Mouse (Mus musculus) G1E (cell line): ENCODE data around the gene Osbpl10. TPM values are rescaled to one million over a fixed set of nuclear protein-coding genes. Genes with fewer than 3 reads are reported as not detected.

Experiments
- ATAC-seq: 2 replicates; pipeline ENCODE4 v1.8.0; 2016; ENCODE audit warnings: mild to moderate bottlenecking; ENCODE audit not compliant: insufficient number of reproducible peaks, poor library complexity, low FRiP score, severe bottlenecking; ENCODE audit errors: extremely low read depth
- DNase-seq: peaks from one replicate; pipeline ENCODE4 v3.0.0; 2012; ENCODE audit warnings: low spot score
- H3K27me3 ChIP-seq: 2 replicates; pipeline ENCODE4 v1.6.1; 2012; ENCODE audit warnings: mild to moderate bottlenecking, low read length, inconsistent platforms; ENCODE audit not compliant: insufficient read depth
- H3K36me3 ChIP-seq: replicated peaks from 2 replicates; pipeline ENCODE3; 2012; ENCODE audit warnings: mild to moderate bottlenecking, inconsistent platforms
- H3K4me1 ChIP-seq: 2 replicates; pipeline ENCODE4 v1.6.1; 2012; ENCODE audit warnings: low read depth, low read length, inconsistent platforms, mixed read lengths; ENCODE audit not compliant: insufficient read depth
- H3K4me3 ChIP-seq: 2 replicates; pipeline ENCODE4 v1.5.1; 2012; ENCODE audit warnings: low read depth, mild to moderate bottlenecking, inconsistent platforms, low read length, moderate library complexity, mixed read lengths
- H3K9me3 ChIP-seq: replicated peaks from 2 replicates; pipeline ENCODE4 v1.6.1; 2012; ENCODE audit warnings: inconsistent platforms
- CTCF ChIP-seq: IDR thresholded peaks from 2 replicates; pipeline ENCODE4 v1.5.1; 2012; ENCODE audit warnings: low read depth, low read length, inconsistent platforms, mixed read lengths
- GATA1 ChIP-seq: IDR thresholded peaks from 2 replicates; pipeline ENCODE4 v1.6.1; 2012; ENCODE audit warnings: borderline replicate concordance, low read length, inconsistent platforms, mixed read lengths
- GATA2 ChIP-seq: IDR thresholded peaks from 2 replicates; pipeline ENCODE4 v1.6.1; 2012; ENCODE audit warnings: low read depth, low read length, inconsistent platforms, borderline replicate concordance
- POLR2AphosphoS5 ChIP-seq: IDR thresholded peaks from 2 replicates; pipeline ENCODE4 v1.6.1; 2012; ENCODE audit warnings: low read depth, low read length, inconsistent platforms; ENCODE audit not compliant: insufficient replicate concordance
- TAL1 ChIP-seq: conservative IDR thresholded peaks from 2 replicates; pipeline ENCODE4 v1.6.1; 2012; ENCODE audit warnings: low read depth, low read length, inconsistent platforms, mixed read lengths
- polyA plus RNA-seq: library from polyadenylated mRNA; stranded (reverse); fragments of >175 nt; gene quantifications from 2 replicates; pipeline ENCODE4 v1.2.3, GENCODE M21; 2012
- total RNA-seq, 2 experiments: library from RNA; stranded (forward) in 1 of 2; stranded (reverse) in 1 of 2; fragments of 200-1000 nt in 1 of 2; fragments of >200 nt in 1 of 2; fragmentation: Nextera tagmentation in 1 of 2; gene quantifications; 2 replicates each; pipeline ENCODE4 v1.2.3; 2014 to 2017

The Osbpl10 gene
- total and polyA plus RNA-seq, 3 experiments: 0.05 TPM; not detected in 2

GRCm38 (mm10) chr9:115053779-115054178 lies 75.4 kb downstream of the Osbpl10 start:
- H3K4me3 ChIP-seq: no peak overlapping the region
- no peak for ATAC-seq
- H3K9me3 ChIP-seq: peaks cover 74% of the 10 kb centered on the region
- no peaks in the 10 kb centered on the region for H3K27me3 ChIP-seq
- no peak for DNase-seq
- TF ChIP-seq CTCF (no peak), TAL1 (no peak), GATA1 (no peak), POLR2AphosphoS5 (no peak), GATA2 (no peak)
- no peaks in the 10 kb centered on the region for H3K36me3 ChIP-seq
- H3K4me1 ChIP-seq: no peaks in the 10 kb centered on the region

- no peak for DNase-seq
- no peaks in the 10 kb centered on the region for H3K4me1 ChIP-seq
- TF ChIP-seq CTCF (no peak), TAL1 (no peak), POLR2AphosphoS5 (no peak), GATA1 (no peak), GATA2 (no peak)
- no peak for ATAC-seq
- no peak overlapping the region for H3K4me3 ChIP-seq
- H3K9me3 ChIP-seq: peaks cover 77% of the 10 kb centered on the region
- H3K27me3 ChIP-seq: no peaks in the 10 kb centered on the region
- no peaks in the 10 kb centered on the region for H3K36me3 ChIP-seq
These were observed 76.9 kb downstream of the Osbpl10 start for GRCm38 (mm10) chr9:115055041-115055830.

- ATAC-seq (no peak), DNase-seq (no peak)
- Histone ChIP-seq H3K9me3 (peaks cover 75% of the 10 kb centered on the region), H3K4me3 (no peak overlapping the region), H3K36me3 (no peaks in the 10 kb centered on the region), H3K4me1 (no peaks in the 10 kb centered on the region), H3K27me3 (no peaks in the 10 kb centered on the region)
- TF ChIP-seq TAL1 (no peak), GATA1 (no peak), GATA2 (no peak), POLR2AphosphoS5 (no peak), CTCF (no peak)
These were observed 80.4 kb downstream of the Osbpl10 start for GRCm38 (mm10) chr9:115058806-115059205.

DNA sequence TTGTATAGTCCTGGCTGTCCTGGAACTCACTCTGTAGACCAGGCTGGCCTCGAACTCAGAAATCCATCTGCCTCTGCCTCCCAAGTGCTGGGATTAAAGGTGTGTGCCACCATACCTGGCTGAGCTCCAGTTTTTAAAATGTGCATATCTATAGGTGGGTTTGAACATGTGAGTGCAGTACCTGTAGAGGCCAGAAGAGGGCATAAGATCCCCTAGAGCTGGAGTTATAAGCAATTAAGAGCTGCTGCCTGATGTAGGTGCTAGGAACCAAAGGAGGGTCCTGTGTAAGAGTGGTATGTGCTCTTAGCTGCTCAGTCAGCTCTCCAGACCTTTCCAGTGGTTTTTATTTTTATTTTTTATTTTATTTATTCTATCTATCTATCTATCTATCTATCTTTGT lies 86.5 kb downstream of the Osbpl10 start:
- no peak for ATAC-seq
- no peak for TF ChIP-seq CTCF
- H3K27me3 ChIP-seq: no peaks in the 10 kb centered on the region; the same call in 1 of the 2 replicates
- no peak overlapping the region for H3K4me3 ChIP-seq
- peaks cover 74% of the 10 kb centered on the region for H3K9me3 ChIP-seq
- no peaks in the 10 kb centered on the region for H3K4me1 ChIP-seq
- no peaks in the 10 kb centered on the region for H3K36me3 ChIP-seq
- no peak for DNase-seq

DNA sequence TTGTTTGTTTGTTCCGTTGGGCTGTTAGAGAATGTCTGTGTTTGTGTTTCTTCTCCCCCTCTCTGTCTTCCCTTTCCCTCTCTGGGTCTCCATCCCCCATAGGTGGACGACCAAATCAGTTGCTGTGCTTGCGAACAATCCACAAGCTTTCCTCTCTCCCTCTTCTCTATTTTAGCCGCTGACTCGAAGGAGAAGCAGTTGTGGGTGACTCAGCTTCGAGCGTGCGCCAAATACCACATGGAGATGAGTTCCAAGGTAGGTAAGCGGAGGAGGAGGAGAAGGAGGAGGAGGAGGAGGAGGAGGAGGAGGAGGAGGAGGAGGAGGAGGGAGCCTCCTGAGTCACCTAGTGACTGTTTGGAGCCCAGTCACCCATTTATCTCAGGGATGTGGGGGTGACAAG lies 88.7 kb downstream of the Osbpl10 start:
- DNase-seq: no peak
- Histone ChIP-seq H3K4me3 (no peak overlapping the region), H3K9me3 (peaks cover 72% of the 10 kb centered on the region), H3K27me3 (no peaks in the 10 kb centered on the region; the same call in 1 of the 2 replicates), H3K4me1 (no peaks in the 10 kb centered on the region), H3K36me3 (no peaks in the 10 kb centered on the region)
- no peak for TF ChIP-seq GATA2
- no peak for TF ChIP-seq POLR2AphosphoS5
- no peak for TF ChIP-seq CTCF
- no peak for TF ChIP-seq TAL1
- TF ChIP-seq GATA1: no peak
- no peak for ATAC-seq

GRCm38 (mm10) chr9:115075191-115075590 lies 96.8 kb downstream of the Osbpl10 start:
- ATAC-seq: no peak
- H3K27me3 ChIP-seq: no peaks in the 10 kb centered on the region
- no peak overlapping the region for H3K4me3 ChIP-seq
- no peak for DNase-seq
- H3K36me3 ChIP-seq: no peaks in the 10 kb centered on the region
- H3K9me3 ChIP-seq: peaks cover 57% of the 10 kb centered on the region
- no peak for TF ChIP-seq POLR2AphosphoS5
- no peak for TF ChIP-seq GATA1
- TF ChIP-seq TAL1: no peak
- no peak for TF ChIP-seq CTCF
- TF ChIP-seq GATA2: no peak
- H3K4me1 ChIP-seq: no peaks in the 10 kb centered on the region
